Mouse (Mus musculus) midbrain, embryonic 14.5 days (tissue): ENCODE results near the gene Gck. TPM values are rescaled to one million over a fixed set of nuclear protein-coding genes. Genes with fewer than 3 reads are reported as not detected.
A peak's percentile ranks its signal among the peaks of the same experiment; 100 is the strongest.

Source experiments
- ATAC-seq: fragments of 200-750 bp; cut with Nextera tagmentation; 2 replicates; pipeline ENCODE4 v1.8.0; 2017; ENCODE audit warnings: moderate number of reproducible peaks, moderate library complexity; ENCODE audit not compliant: low FRiP score, low TSS enrichment
- DNase-seq: peaks from one replicate; pipeline ENCODE4 v3.0.0-alpha.2; 2015
- H3K27ac ChIP-seq: fragments of 300-500 bp; sonication (generic); replicated peaks from 2 replicates; pipeline ENCODE4 v1.5.1; 2014; ENCODE audit warnings: mild to moderate bottlenecking, low read depth, low read length, moderate library complexity
- H3K27me3 ChIP-seq: fragments of 300-500 bp; sonication (generic); 2 replicates; pipeline ENCODE4 v1.6.1; 2014; ENCODE audit warnings: low read length, control low read depth, mixed read lengths; ENCODE audit not compliant: control insufficient read depth, insufficient read depth
- H3K36me3 ChIP-seq: fragments of 300-500 bp; sonication (generic); 2 replicates; pipeline ENCODE4 v1.6.1; 2014; ENCODE audit warnings: low read length, control low read depth; ENCODE audit not compliant: control insufficient read depth, insufficient read depth
- H3K4me1 ChIP-seq: fragments of 300-500 bp; sonication (generic); 2 replicates; pipeline ENCODE4 v1.6.1; 2014; ENCODE audit warnings: mild to moderate bottlenecking, antibody characterized with exemption, low read length, control low read depth; ENCODE audit not compliant: control insufficient read depth, insufficient read depth
- H3K4me2 ChIP-seq: fragments of 300-500 bp; sonication (generic); 2 replicates; pipeline ENCODE4 v1.6.1; 2014; ENCODE audit warnings: mild to moderate bottlenecking, low read length, moderate library complexity
- H3K4me3 ChIP-seq: fragments of 300-500 bp; sonication (generic); replicated peaks from 2 replicates; pipeline ENCODE4 v1.5.1; 2014; ENCODE audit warnings: low read depth, low read length
- H3K9ac ChIP-seq: fragments of 300-500 bp; sonication (generic); replicated peaks from 2 replicates; pipeline ENCODE4 v1.6.1; 2014; ENCODE audit warnings: mild to moderate bottlenecking, low read length, moderate library complexity
- H3K9me3 ChIP-seq: fragments of 300-500 bp; sonication (generic); 2 replicates; pipeline ENCODE4 v1.6.1; 2016; ENCODE audit warnings: low read length, control low read depth, mixed read lengths; ENCODE audit not compliant: control insufficient read depth
- WGBS: fragments of 180-500 bp; shearing (Covaris S2); extraction: QIAGEN DNeasy Blood & Tissue Kit; methylation state at CpG from one replicate; pipeline ENCODE4 v1.1.7; 2014; 5-methylcytosine and 5-hydroxymethylcytosine counted together
- polyA plus RNA-seq: library from polyadenylated mRNA; unstranded; fragments of >200 nt; fragmentation: Nextera tagmentation; extraction: Ambion mirVana; gene quantifications from 2 replicates; pipeline ENCODE4 v1.2.1, GENCODE M21; 2014

Gck gene
- polyA plus RNA-seq = 5.9 and 9.8 TPM in 2 replicates

- peak; percentile 25 for DNase-seq
These were observed at the start of gene Gck for GRCm38 (mm10) chr11:5949586-5950352. Gene Gck (minus strand): TSS chr11:5950081.

GRCm38 (mm10) chr11:5998472-5998871 is 48.6 kb upstream of the Gck start:
- H3K4me1 ChIP-seq = peaks cover 8% of the 10 kb centered on the region; the same call in 1 of the 2 replicates
- DNase-seq (no peak), ATAC-seq (no peak)
- H3K27me3 ChIP-seq = no peaks in the 10 kb centered on the region
- no peaks in the 10 kb centered on the region for H3K36me3 ChIP-seq
- 95% methylated on average over 2 of the region's 2 CpGs for WGBS
- H3K9ac ChIP-seq = no peak overlapping the region
- no peak overlapping the region for H3K4me3 ChIP-seq
- no peak overlapping the region for H3K4me2 ChIP-seq
- no peak overlapping the region for H3K27ac ChIP-seq
- H3K9me3 ChIP-seq = no peaks in the 10 kb centered on the region

More at GRCm38 (mm10) chr11:5949586-5950352, at the start of gene Gck:
- H3K4me2 ChIP-seq = no peak within 1 kb of the TSS
- H3K9ac ChIP-seq = no peak within 1 kb of the TSS
- no peak within 1 kb of the TSS for H3K4me3 ChIP-seq
- no peaks in the 10 kb centered on the region for H3K9me3 ChIP-seq
- no peak for ATAC-seq
- no peaks in the 10 kb centered on the region for H3K27me3 ChIP-seq
- H3K4me1 ChIP-seq = peaks cover under 1% of the 10 kb centered on the region; the same call in 1 of the 2 replicates
- 51% methylated on average over 8 of the region's 8 CpGs for WGBS
- H3K36me3 ChIP-seq = no peaks in the 10 kb centered on the region
- no peak within 1 kb of the TSS for H3K27ac ChIP-seq

- H3K27ac ChIP-seq = no peak overlapping the region
- H3K27me3 ChIP-seq = no peaks in the 10 kb centered on the region
- peak; percentile 22; the same call in 1 of the 2 replicates for ATAC-seq
These were observed 46.1 kb upstream of the Gck start for GRCm38 (mm10) chr11:5995989-5996388.

DNA sequence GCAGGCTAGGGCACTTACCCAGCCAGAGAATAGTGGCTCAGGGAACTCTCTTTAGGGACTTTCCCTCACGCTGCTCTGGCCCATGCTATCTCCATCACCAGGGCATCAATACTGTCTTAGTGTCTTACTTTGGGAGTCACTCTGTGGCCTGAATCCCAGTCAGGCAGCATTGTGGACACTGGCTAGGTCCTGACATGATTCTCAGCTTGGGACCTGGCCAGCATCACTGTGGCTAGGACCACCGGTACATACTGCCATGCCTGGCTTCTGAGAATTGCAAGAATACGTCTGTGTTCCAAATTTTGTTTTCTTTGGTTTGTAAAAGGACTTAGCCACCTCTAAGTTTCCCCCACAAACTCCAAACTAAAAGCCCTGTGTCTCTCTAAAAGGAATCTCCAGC is 45.0 kb upstream of the Gck start:
- Histone ChIP-seq H3K4me3 (no peak overlapping the region), H3K4me1 (peaks cover 2% of the 10 kb centered on the region; the same call in 1 of the 2 replicates)

More at GRCm38 (mm10) chr11:5995989-5996388, 46.1 kb upstream of the Gck start:
- no peak overlapping the region for H3K4me3 ChIP-seq
- H3K9me3 ChIP-seq = no peaks in the 10 kb centered on the region
- peaks cover 3% of the 10 kb centered on the region; the same call in 1 of the 2 replicates for H3K36me3 ChIP-seq
- no peak overlapping the region for H3K4me2 ChIP-seq
- H3K9ac ChIP-seq = no peak overlapping the region
- peak; percentile 93 for DNase-seq
- peaks cover 8% of the 10 kb centered on the region; the same call in 1 of the 2 replicates for H3K4me1 ChIP-seq
- 11% methylated on average over 8 of the region's 8 CpGs for WGBS

DNA sequence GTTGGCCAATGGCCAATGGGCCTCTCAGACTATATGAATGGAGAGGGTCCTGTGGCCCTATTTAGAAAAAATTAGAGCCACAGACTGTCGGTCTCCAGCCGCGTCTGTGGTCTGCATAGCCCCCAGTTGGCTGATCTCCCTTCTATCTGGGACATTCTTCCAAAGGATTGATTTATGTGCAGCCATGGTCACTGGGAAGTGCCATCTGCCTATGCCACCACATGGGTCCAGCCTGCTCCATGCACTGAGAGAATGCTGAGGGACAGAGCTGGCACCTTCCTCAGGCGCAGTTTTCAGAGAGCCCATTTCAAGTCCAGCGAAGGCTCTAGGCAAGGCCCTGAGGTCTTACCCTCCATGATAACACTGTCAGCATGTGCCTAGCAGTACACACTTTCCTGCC is 44.3 kb upstream of the Gck start:
- no peak overlapping the region for H3K9ac ChIP-seq
- H3K4me1 ChIP-seq = no peaks in the 10 kb centered on the region
- DNase-seq (no peak), ATAC-seq (no peak)
- H3K36me3 ChIP-seq = peaks cover 3% of the 10 kb centered on the region; the same call in 1 of the 2 replicates
- no peak overlapping the region for H3K27ac ChIP-seq
- no peak overlapping the region for H3K4me3 ChIP-seq
- 86% methylated on average over 5 of the region's 5 CpGs for WGBS
- no peaks in the 10 kb centered on the region for H3K9me3 ChIP-seq
- no peak overlapping the region for H3K4me2 ChIP-seq
- H3K27me3 ChIP-seq = no peaks in the 10 kb centered on the region

More for the DNA sequence above, 45.0 kb upstream of the Gck start:
- DNase-seq (no peak), ATAC-seq (no peak)
- H3K4me2 ChIP-seq = no peak overlapping the region
- H3K36me3 ChIP-seq = peaks cover 3% of the 10 kb centered on the region; the same call in 1 of the 2 replicates
- H3K9me3 ChIP-seq = no peaks in the 10 kb centered on the region
- no peak overlapping the region for H3K27ac ChIP-seq
- 81% methylated on average over 3 of the region's 3 CpGs for WGBS
- H3K9ac ChIP-seq = no peak overlapping the region
- no peaks in the 10 kb centered on the region for H3K27me3 ChIP-seq

DNA sequence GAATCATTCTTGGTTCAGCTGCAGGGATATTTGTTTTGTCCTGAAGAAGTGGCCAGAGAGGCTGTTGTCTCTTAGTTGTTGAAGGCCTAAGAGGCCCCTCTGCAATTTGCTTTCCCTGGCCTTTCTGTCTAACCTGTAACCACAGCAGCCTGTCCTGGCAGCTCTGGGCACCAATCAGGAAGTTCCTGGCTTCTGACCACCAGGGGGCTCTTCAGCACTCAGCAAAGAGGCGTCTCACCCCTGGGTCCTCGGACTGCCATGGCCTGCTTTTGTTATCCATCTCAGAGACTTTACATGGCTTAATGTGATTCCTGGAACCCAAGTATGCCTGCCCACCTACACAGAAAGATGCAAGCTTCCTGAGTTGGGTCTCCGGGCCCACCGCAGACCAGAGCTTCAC is 41.0 kb upstream of the Gck start:
- Histone ChIP-seq H3K9ac (no peak overlapping the region), H3K4me2 (no peak overlapping the region), H3K36me3 (peaks cover 3% of the 10 kb centered on the region; the same call in 1 of the 2 replicates), H3K27ac (no peak overlapping the region), H3K9me3 (no peaks in the 10 kb centered on the region), H3K4me3 (no peak overlapping the region), H3K4me1 (no peaks in the 10 kb centered on the region), H3K27me3 (no peaks in the 10 kb centered on the region)
- 31% methylated on average over 4 of the region's 4 CpGs for WGBS
- DNase-seq (peak; percentile 85), ATAC-seq (no peak)

GRCm38 (mm10) chr11:5989954-5990593 is 40.2 kb upstream of the Gck start:
- DNase-seq = no peak
- no peaks in the 10 kb centered on the region for H3K9me3 ChIP-seq
- no peak overlapping the region for H3K4me2 ChIP-seq
- H3K27me3 ChIP-seq = no peaks in the 10 kb centered on the region
- no peaks in the 10 kb centered on the region for H3K4me1 ChIP-seq
- WGBS = 85% methylated on average over 16 of the region's 16 CpGs
- H3K9ac ChIP-seq = no peak overlapping the region
- H3K4me3 ChIP-seq = no peak overlapping the region
- no peak overlapping the region for H3K27ac ChIP-seq
- peaks cover 3% of the 10 kb centered on the region; the same call in 1 of the 2 replicates for H3K36me3 ChIP-seq
- no peak for ATAC-seq

- Histone ChIP-seq H3K4me1 (no peaks in the 10 kb centered on the region), H3K36me3 (peaks cover 3% of the 10 kb centered on the region; the same call in 1 of the 2 replicates), H3K9ac (no peak overlapping the region), H3K4me2 (no peak overlapping the region), H3K9me3 (no peaks in the 10 kb centered on the region), H3K4me3 (no peak overlapping the region), H3K27ac (no peak overlapping the region), H3K27me3 (no peaks in the 10 kb centered on the region)
- DNase-seq (no peak), ATAC-seq (no peak)
- 81% methylated on average over 10 of the region's 10 CpGs for WGBS
These were observed 38.2 kb upstream of the Gck start for GRCm38 (mm10) chr11:5988126-5988525.
